Mouse (Mus musculus) ES-Bruce4 (cell line): Measurements from ENCODE around the gene Brip1.

Experiments used
- CTCF ChIP-seq: IDR thresholded peaks from one replicate; pipeline ENCODE4 v1.8.1; 2011; ENCODE audit warnings: low read depth, low read length
- EP300 ChIP-seq: IDR thresholded peaks from 2 replicates; pipeline ENCODE4 v1.6.1; 2011; ENCODE audit warnings: low read depth, low read length; ENCODE audit not compliant: insufficient read depth
- POLR2A ChIP-seq: IDR thresholded peaks from one replicate; pipeline ENCODE4 v1.8.1; 2011; ENCODE audit warnings: low read length; ENCODE audit not compliant: insufficient read depth

DNA sequence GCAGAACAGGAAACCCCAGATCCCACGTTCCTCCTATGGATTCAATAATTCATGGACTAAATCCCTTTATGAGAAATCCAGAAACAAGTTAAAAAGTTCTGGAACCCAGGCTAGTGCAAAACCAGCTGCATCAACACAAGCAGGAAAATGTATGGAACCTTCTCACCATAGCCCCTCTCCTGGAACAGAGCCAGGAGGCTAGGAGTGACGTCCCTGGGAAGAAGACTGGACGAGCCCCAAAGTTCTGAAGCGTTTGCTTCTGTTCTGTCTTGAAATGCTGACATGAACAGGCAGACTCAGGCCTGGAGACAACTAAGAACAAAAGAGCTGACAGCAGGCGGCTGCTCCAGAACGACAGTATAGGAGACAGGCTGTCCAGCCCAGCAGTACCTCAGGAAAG lies 132.3 kb downstream of the Brip1 start:
- TF ChIP-seq CTCF (no peak), POLR2A (no peak), EP300 (no peak)
